Mouse (Mus musculus) liver, embryonic 12.5 days (tissue): Measurements from ENCODE around the gene Arhgap32. TPM values are rescaled to one million over a fixed set of nuclear protein-coding genes. Genes with fewer than 3 reads are reported as not detected.

Experiments used
- ATAC-seq: fragments of 200-750 bp; cut with Nextera tagmentation; 2 replicates; pipeline ENCODE4 v1.8.0; 2017; ENCODE audit warnings: moderate number of reproducible peaks, mild to moderate bottlenecking, moderate library complexity
- H3K27ac ChIP-seq: fragments of 300-500 bp; sonication (generic); 2 replicates; pipeline ENCODE4 v1.5.1; 2016; ENCODE audit warnings: mild to moderate bottlenecking
- H3K27me3 ChIP-seq: fragments of 300-500 bp; sonication (generic); replicated peaks from 2 replicates; pipeline ENCODE4 v1.6.1; 2016; ENCODE audit warnings: mild to moderate bottlenecking, moderate library complexity
- H3K36me3 ChIP-seq: fragments of 300-500 bp; sonication (generic); 2 replicates; pipeline ENCODE4 v1.6.1; 2016; ENCODE audit warnings: mild to moderate bottlenecking, moderate library complexity
- H3K4me1 ChIP-seq: fragments of 300-500 bp; sonication (generic); 2 replicates; pipeline ENCODE4 v1.6.1; 2016
- H3K4me2 ChIP-seq: fragments of 300-500 bp; sonication (generic); 2 replicates; pipeline ENCODE4 v1.6.1; 2016; ENCODE audit warnings: mild to moderate bottlenecking, moderate library complexity
- H3K4me3 ChIP-seq: fragments of 300-500 bp; sonication (generic); 2 replicates; pipeline ENCODE4 v1.5.1; 2016; ENCODE audit warnings: mild to moderate bottlenecking, moderate library complexity
- H3K9ac ChIP-seq: fragments of 300-500 bp; sonication (generic); 2 replicates; pipeline ENCODE4 v1.6.1; 2016; ENCODE audit warnings: mild to moderate bottlenecking, moderate library complexity
- H3K9me3 ChIP-seq: fragments of 300-500 bp; sonication (generic); replicated peaks from 2 replicates; pipeline ENCODE4 v1.6.1; 2016; ENCODE audit warnings: mild to moderate bottlenecking, moderate library complexity
- WGBS: fragments of 180-500 bp; shearing (Covaris S2); methylation state at CpG from one replicate; pipeline ENCODE4 v1.1.7; 2016; ENCODE audit not compliant: insufficient replicate concordance; 5-methylcytosine and 5-hydroxymethylcytosine counted together
- polyA plus RNA-seq: library from polyadenylated mRNA; unstranded; fragments of >200 nt; fragmentation: Nextera tagmentation; extraction: Ambion mirVana; gene quantifications from 2 replicates; pipeline ENCODE4 v1.2.1, GENCODE M21; 2016

The Arhgap32 gene
- polyA plus RNA-seq, 1 experiment from 2014 or later: 0.56 TPM

DNA sequence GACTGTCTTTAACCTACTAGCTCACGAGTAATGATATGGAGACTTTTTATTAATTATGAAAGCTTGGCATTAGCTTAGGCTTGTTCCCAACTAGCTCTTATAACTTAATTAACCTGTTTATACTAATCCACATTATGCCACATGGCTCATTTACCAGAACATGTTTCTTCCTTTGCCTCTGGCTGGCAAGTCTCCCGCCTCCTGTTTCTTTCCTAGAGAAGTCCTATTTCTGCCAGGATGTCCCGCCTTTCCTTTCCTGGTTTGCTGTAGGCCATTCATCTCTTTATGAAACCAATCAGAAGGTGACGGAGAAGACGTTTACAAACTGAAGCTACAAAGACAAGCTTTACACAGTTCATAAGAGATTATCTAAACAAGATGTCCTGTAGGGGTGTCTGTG, 23.7 kb downstream of the Arhgap32 start:
- H3K27me3 ChIP-seq: 0 out of 2 replicates have a peak, but pooled peaks cover 4% of the 10 kb centered on the region
- no peaks in the 10 kb centered on the region for H3K4me1 ChIP-seq
- 68% methylated on average over 5 of the region's 5 CpGs for WGBS
- no peaks in the 10 kb centered on the region for H3K36me3 ChIP-seq
- no peak overlapping the region for H3K4me2 ChIP-seq
- H3K4me3 ChIP-seq: no peak overlapping the region
- no peak overlapping the region for H3K27ac ChIP-seq
- H3K9ac ChIP-seq: no peak overlapping the region
- no peak for ATAC-seq
- no peaks in the 10 kb centered on the region for H3K9me3 ChIP-seq

- no peak for ATAC-seq
- no peak overlapping the region for H3K4me3 ChIP-seq
- H3K4me2 ChIP-seq: no peak overlapping the region
- H3K9me3 ChIP-seq: no peaks in the 10 kb centered on the region
- 52% methylated on average over 3 of the region's 3 CpGs for WGBS
- H3K27ac ChIP-seq: no peak overlapping the region
- H3K4me1 ChIP-seq: no peaks in the 10 kb centered on the region
- no peaks in the 10 kb centered on the region for H3K36me3 ChIP-seq
- H3K27me3 ChIP-seq: no peaks in the 10 kb centered on the region
- H3K9ac ChIP-seq: no peak overlapping the region
Measured at GRCm38 (mm10) chr9:32142834-32143233, 26.9 kb downstream of the Arhgap32 start.

GRCm38 (mm10) chr9:32143451-32143850, 27.5 kb downstream of the Arhgap32 start:
- H3K36me3 ChIP-seq: no peaks in the 10 kb centered on the region
- no peaks in the 10 kb centered on the region for H3K27me3 ChIP-seq
- H3K4me1 ChIP-seq: no peaks in the 10 kb centered on the region
- no peaks in the 10 kb centered on the region for H3K9me3 ChIP-seq
- H3K27ac ChIP-seq: no peak overlapping the region
- 86% methylated on average over 3 of the region's 3 CpGs for WGBS
- H3K9ac ChIP-seq: no peak overlapping the region
- no peak overlapping the region for H3K4me2 ChIP-seq
- ATAC-seq: no peak
- H3K4me3 ChIP-seq: no peak overlapping the region

DNA sequence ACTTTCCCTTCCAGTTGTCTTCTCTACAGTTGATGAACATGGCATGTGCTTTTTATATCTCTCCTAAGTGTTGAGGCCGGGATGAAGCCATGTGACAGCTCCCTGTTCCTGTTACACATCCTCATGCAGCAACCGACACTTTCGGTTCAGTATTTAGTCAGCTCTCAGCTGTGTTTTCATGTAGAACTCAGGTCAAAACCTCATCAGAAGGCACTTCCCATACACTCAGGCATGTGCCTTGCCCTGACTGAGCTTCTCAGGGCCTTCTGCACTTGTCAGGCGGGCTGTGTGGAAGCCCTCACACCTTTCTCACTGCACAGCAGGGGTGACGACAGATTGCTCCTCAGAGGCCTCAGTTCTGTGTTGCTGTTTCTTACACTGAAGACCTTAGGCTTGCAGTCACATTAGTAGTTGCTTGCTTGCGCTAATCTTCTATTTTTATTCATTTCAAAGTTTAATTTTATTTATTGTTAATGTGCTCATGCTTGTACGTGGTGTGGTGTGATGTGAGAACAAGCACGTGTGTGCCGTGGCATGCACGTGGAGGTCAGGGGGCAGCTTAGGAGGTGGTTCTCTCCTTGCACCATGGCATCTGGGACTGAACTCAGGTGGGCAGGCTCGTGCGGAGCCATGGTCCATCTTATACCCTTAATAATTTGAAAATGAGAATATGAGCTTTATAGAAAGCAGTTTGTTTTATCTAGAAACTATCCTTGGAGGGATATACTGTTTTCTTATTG, 30.5 kb downstream of the Arhgap32 start:
- Histone ChIP-seq H3K4me3 (no peak overlapping the region), H3K4me1 (peaks cover 5% of the 10 kb centered on the region; the same call in 1 of the 2 replicates), H3K9ac (no peak overlapping the region), H3K27me3 (no peaks in the 10 kb centered on the region), H3K27ac (no peak overlapping the region), H3K36me3 (no peaks in the 10 kb centered on the region), H3K4me2 (no peak overlapping the region), H3K9me3 (no peaks in the 10 kb centered on the region)
- 67% methylated on average over 12 of the region's 12 CpGs for whole genome bisulfite sequencing
- no peak for ATAC-seq

- Histone ChIP-seq H3K4me3 (no peak overlapping the region), H3K27ac (no peak overlapping the region), H3K4me1 (peaks cover 5% of the 10 kb centered on the region; the same call in 1 of the 2 replicates), H3K4me2 (no peak overlapping the region), H3K36me3 (no peaks in the 10 kb centered on the region), H3K9me3 (no peaks in the 10 kb centered on the region), H3K9ac (no peak overlapping the region), H3K27me3 (no peaks in the 10 kb centered on the region)
- WGBS: 73% methylated on average over 3 of the region's 3 CpGs
- ATAC-seq: no peak
Measured at GRCm38 (mm10) chr9:32149241-32149640, 33.3 kb downstream of the Arhgap32 start.

- Histone ChIP-seq H3K27ac (no peak overlapping the region), H3K4me3 (no peak overlapping the region), H3K9ac (no peak overlapping the region), H3K36me3 (no peaks in the 10 kb centered on the region), H3K4me1 (peaks cover 10% of the 10 kb centered on the region), H3K4me2 (peak overlapping the region; percentile 10; the same call in 1 of the 2 replicates), H3K9me3 (no peaks in the 10 kb centered on the region), H3K27me3 (no peaks in the 10 kb centered on the region)
- ATAC-seq: peak; percentile 40; the same call in 1 of the 2 replicates
- 34% methylated on average over 11 of the region's 11 CpGs for WGBS
Measured at GRCm38 (mm10) chr9:32149836-32150642, 34.1 kb downstream of the Arhgap32 start.

- ATAC-seq: no peak; the same call in 1 of the 2 replicates
- H3K36me3 ChIP-seq: no peaks in the 10 kb centered on the region
- 56% methylated on average over 3 of the region's 3 CpGs for WGBS
- no peaks in the 10 kb centered on the region for H3K9me3 ChIP-seq
- no peak overlapping the region for H3K9ac ChIP-seq
- H3K4me1 ChIP-seq: peaks cover 14% of the 10 kb centered on the region
- no peak overlapping the region for H3K27ac ChIP-seq
- H3K27me3 ChIP-seq: no peaks in the 10 kb centered on the region
- no peak overlapping the region for H3K4me3 ChIP-seq
- no peak overlapping the region for H3K4me2 ChIP-seq
Measured at GRCm38 (mm10) chr9:32154727-32155371, 38.9 kb downstream of the Arhgap32 start.

DNA sequence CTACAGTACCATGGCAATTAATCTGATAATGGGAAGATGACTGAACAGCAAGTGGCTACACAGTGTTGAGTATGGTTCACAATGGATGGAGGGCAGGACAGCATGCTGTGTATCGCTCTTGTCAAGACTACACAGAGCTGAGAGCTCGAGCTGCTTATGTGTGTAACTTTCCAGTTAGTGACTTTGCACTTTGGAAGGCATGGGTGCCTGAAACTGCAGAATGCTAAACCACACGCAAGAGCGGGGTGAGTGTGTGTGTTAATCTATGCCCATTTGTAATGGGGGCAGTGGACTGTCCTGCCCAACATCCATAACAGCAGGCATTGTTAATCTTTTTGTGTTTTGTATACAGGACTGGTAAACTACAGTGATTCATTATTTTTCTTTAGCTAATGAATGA, 40.8 kb downstream of the Arhgap32 start:
- Histone ChIP-seq H3K27me3 (no peaks in the 10 kb centered on the region), H3K9me3 (no peaks in the 10 kb centered on the region), H3K4me2 (no peak overlapping the region), H3K27ac (no peak overlapping the region), H3K36me3 (no peaks in the 10 kb centered on the region), H3K9ac (no peak overlapping the region), H3K4me3 (no peak overlapping the region), H3K4me1 (peaks cover 8% of the 10 kb centered on the region; the same call in 1 of the 2 replicates)
- 72% methylated on average over 4 of the region's 4 CpGs for WGBS
- ATAC-seq: no peak

GRCm38 (mm10) chr9:32157201-32157600, 41.3 kb downstream of the Arhgap32 start:
- Histone ChIP-seq H3K36me3 (no peaks in the 10 kb centered on the region), H3K4me2 (no peak overlapping the region), H3K27me3 (no peaks in the 10 kb centered on the region), H3K9ac (no peak overlapping the region), H3K9me3 (no peaks in the 10 kb centered on the region), H3K4me1 (peaks cover 12% of the 10 kb centered on the region; the same call in 1 of the 2 replicates), H3K4me3 (no peak overlapping the region), H3K27ac (no peak overlapping the region)
- ATAC-seq: no peak
- WGBS: 58% methylated on average over 3 of the region's 3 CpGs

DNA sequence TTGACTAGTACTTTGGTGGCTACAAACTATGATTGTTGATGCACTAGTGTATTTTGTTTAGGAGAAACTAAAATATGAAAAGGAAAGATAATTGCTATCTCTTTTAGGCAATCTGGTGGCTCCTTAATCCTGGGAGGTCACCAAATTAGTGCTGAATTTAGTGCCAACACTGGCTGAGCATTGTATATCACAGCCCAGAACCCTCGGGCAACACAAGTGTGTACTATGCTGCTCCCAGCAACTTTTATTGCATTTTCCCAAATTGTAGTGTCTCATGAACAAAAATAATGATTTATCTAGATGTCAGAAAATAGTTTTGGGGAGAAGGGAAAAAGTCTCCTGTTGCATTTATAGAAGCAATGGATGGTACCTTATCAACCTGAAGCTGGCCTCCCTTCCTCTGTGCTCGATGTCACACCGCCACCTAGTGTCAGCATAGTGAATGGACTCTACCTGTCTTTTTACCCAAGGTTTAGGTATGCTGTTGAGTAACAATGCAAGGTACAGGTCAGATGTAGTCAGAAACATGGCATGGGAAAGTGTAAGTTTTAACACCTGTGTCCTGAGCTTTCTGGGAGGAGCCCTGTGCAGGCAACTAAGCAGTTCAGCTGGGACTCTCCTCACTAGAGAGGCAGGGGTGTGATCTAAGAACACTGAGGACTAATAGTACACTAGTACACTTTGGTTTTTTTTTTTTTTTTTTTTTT, 43.1 kb downstream of the Arhgap32 start:
- Histone ChIP-seq H3K4me3 (no peak overlapping the region), H3K27ac (no peak overlapping the region), H3K9me3 (no peaks in the 10 kb centered on the region), H3K9ac (no peak overlapping the region), H3K4me1 (peaks cover 25% of the 10 kb centered on the region), H3K4me2 (no peak overlapping the region), H3K27me3 (no peaks in the 10 kb centered on the region), H3K36me3 (no peaks in the 10 kb centered on the region)
- peak; percentile 55 for ATAC-seq
- 27% methylated on average over 3 of the region's 3 CpGs for WGBS

- Histone ChIP-seq H3K36me3 (no peaks in the 10 kb centered on the region), H3K9me3 (no peaks in the 10 kb centered on the region), H3K27me3 (no peaks in the 10 kb centered on the region), H3K27ac (no peak overlapping the region), H3K4me1 (peaks cover 23% of the 10 kb centered on the region), H3K4me3 (no peak overlapping the region), H3K9ac (no peak overlapping the region), H3K4me2 (no peak overlapping the region)
- ATAC-seq: no peak
- WGBS: 57% methylated on average over 3 of the region's 3 CpGs
Measured at GRCm38 (mm10) chr9:32159724-32160123, 43.8 kb downstream of the Arhgap32 start.
